Mouse (Mus musculus) midbrain, embryonic 14.5 days (tissue): Measurements from ENCODE around the gene Frmd6. TPM values are rescaled to one million over a fixed set of nuclear protein-coding genes. Genes with fewer than 3 reads are reported as not detected.

ENCODE experiments used
- ATAC-seq: fragments of 200-750 bp; cut with Nextera tagmentation; 2 replicates; pipeline ENCODE4 v1.8.0; 2017; ENCODE audit warnings: moderate number of reproducible peaks, moderate library complexity; ENCODE audit not compliant: low FRiP score, low TSS enrichment
- DNase-seq: peaks from one replicate; pipeline ENCODE4 v3.0.0-alpha.2; 2015
- H3K27ac ChIP-seq: fragments of 300-500 bp; sonication (generic); replicated peaks from 2 replicates; pipeline ENCODE4 v1.5.1; 2014; ENCODE audit warnings: mild to moderate bottlenecking, low read depth, low read length, moderate library complexity
- H3K27me3 ChIP-seq: fragments of 300-500 bp; sonication (generic); 2 replicates; pipeline ENCODE4 v1.6.1; 2014; ENCODE audit warnings: low read length, control low read depth, mixed read lengths; ENCODE audit not compliant: control insufficient read depth, insufficient read depth
- H3K36me3 ChIP-seq: fragments of 300-500 bp; sonication (generic); 2 replicates; pipeline ENCODE4 v1.6.1; 2014; ENCODE audit warnings: low read length, control low read depth; ENCODE audit not compliant: control insufficient read depth, insufficient read depth
- H3K4me1 ChIP-seq: fragments of 300-500 bp; sonication (generic); 2 replicates; pipeline ENCODE4 v1.6.1; 2014; ENCODE audit warnings: mild to moderate bottlenecking, antibody characterized with exemption, low read length, control low read depth; ENCODE audit not compliant: control insufficient read depth, insufficient read depth
- H3K4me2 ChIP-seq: fragments of 300-500 bp; sonication (generic); 2 replicates; pipeline ENCODE4 v1.6.1; 2014; ENCODE audit warnings: mild to moderate bottlenecking, low read length, moderate library complexity
- H3K4me3 ChIP-seq: fragments of 300-500 bp; sonication (generic); replicated peaks from 2 replicates; pipeline ENCODE4 v1.5.1; 2014; ENCODE audit warnings: low read depth, low read length
- H3K9ac ChIP-seq: fragments of 300-500 bp; sonication (generic); replicated peaks from 2 replicates; pipeline ENCODE4 v1.6.1; 2014; ENCODE audit warnings: mild to moderate bottlenecking, low read length, moderate library complexity
- H3K9me3 ChIP-seq: fragments of 300-500 bp; sonication (generic); 2 replicates; pipeline ENCODE4 v1.6.1; 2016; ENCODE audit warnings: low read length, control low read depth, mixed read lengths; ENCODE audit not compliant: control insufficient read depth
- WGBS: fragments of 180-500 bp; shearing (Covaris S2); extraction: QIAGEN DNeasy Blood & Tissue Kit; methylation state at CpG from one replicate; pipeline ENCODE4 v1.1.7; 2014; 5-methylcytosine and 5-hydroxymethylcytosine counted together
- polyA plus RNA-seq: library from polyadenylated mRNA; unstranded; fragments of >200 nt; fragmentation: Nextera tagmentation; extraction: Ambion mirVana; gene quantifications from 2 replicates; pipeline ENCODE4 v1.2.1, GENCODE M21; 2014

Frmd6 gene
- polyA plus RNA-seq, 1 experiment from 2014 or later, result 11.0 TPM

- Histone ChIP-seq H3K36me3 (no peaks in the 10 kb centered on the region), H3K4me3 (no peak overlapping the region), H3K4me1 (no peaks in the 10 kb centered on the region), H3K9me3 (no peaks in the 10 kb centered on the region), H3K4me2 (no peak overlapping the region), H3K27ac (no peak overlapping the region), H3K9ac (no peak overlapping the region), H3K27me3 (no peaks in the 10 kb centered on the region)
- ATAC-seq (no peak), DNase-seq (no peak)
- WGBS, result 45% methylated on average over 7 of the region's 7 CpGs
Observed at GRCm38 (mm10) chr12:70851342-70851960, 26.1 kb downstream of the Frmd6 start.

- DNase-seq (no peak), ATAC-seq (no peak)
- H3K27ac ChIP-seq, result no peak overlapping the region
- no peaks in the 10 kb centered on the region for H3K9me3 ChIP-seq
- H3K9ac ChIP-seq, result no peak overlapping the region
- no peaks in the 10 kb centered on the region for H3K4me1 ChIP-seq
- H3K36me3 ChIP-seq, result no peaks in the 10 kb centered on the region
- WGBS, result 56% methylated on average over 6 of the region's 6 CpGs
- H3K27me3 ChIP-seq, result no peaks in the 10 kb centered on the region
- H3K4me2 ChIP-seq, result no peak overlapping the region
- no peak overlapping the region for H3K4me3 ChIP-seq
Observed at GRCm38 (mm10) chr12:70853026-70853425, 27.7 kb downstream of the Frmd6 start.

DNA sequence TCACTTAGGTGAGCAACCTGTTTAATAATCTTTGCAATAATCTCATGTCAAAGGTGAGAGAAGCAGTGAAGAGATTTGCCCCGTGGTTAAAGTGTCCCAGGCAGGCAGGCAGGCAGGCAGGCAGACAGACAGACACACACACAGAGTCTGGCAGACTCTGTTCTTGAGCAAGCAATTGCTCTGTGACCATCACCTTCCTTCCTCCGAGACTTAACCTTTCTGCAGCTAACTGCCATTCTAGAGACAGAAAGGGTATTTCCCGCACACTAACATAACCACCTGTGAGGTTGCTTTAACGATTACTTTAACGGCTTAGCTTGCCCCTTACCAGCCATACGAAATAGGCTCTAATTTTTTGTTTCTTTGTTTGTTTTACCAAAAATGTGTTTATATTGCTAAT lies 30.4 kb downstream of the Frmd6 start:
- Histone ChIP-seq H3K27ac (no peak overlapping the region), H3K36me3 (no peaks in the 10 kb centered on the region), H3K27me3 (no peaks in the 10 kb centered on the region), H3K4me1 (no peaks in the 10 kb centered on the region), H3K9ac (no peak overlapping the region), H3K4me2 (no peak overlapping the region), H3K4me3 (no peak overlapping the region), H3K9me3 (no peaks in the 10 kb centered on the region)
- no peak for ATAC-seq
- 92% methylated on average over 6 of the region's 6 CpGs for WGBS
- DNase-seq, result no peak

DNA sequence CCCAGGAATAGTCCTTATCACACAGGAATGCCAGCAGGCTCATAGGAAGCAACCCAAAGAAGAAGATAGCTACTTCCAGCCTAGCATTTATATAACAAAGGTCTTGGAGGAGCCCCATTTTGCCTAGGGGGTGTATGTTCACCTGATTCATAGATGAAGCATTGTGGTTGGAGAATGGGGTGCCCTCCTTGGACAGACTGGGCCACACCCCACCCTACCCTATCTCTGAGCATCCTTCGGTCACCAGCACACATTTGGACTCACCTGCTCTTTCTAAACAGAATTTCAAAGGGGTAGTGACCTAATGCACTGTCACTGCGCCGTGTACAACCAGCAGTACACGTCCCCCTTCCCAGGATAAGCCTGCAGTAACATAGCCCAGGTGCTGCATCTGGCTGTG lies 31.5 kb downstream of the Frmd6 start:
- no peak overlapping the region for H3K4me2 ChIP-seq
- H3K4me1 ChIP-seq, result no peaks in the 10 kb centered on the region
- no peak for DNase-seq
- H3K36me3 ChIP-seq, result no peaks in the 10 kb centered on the region
- no peak overlapping the region for H3K27ac ChIP-seq
- H3K9ac ChIP-seq, result no peak overlapping the region
- H3K4me3 ChIP-seq, result no peak overlapping the region
- no peaks in the 10 kb centered on the region for H3K9me3 ChIP-seq
- 95% methylated on average over 4 of the region's 4 CpGs for WGBS
- H3K27me3 ChIP-seq, result no peaks in the 10 kb centered on the region
- ATAC-seq, result no peak

- no peak for ATAC-seq
- H3K4me1 ChIP-seq, result 0 out of 2 replicates have a peak, but pooled peaks cover 5% of the 10 kb centered on the region
- H3K36me3 ChIP-seq, result no peaks in the 10 kb centered on the region
- no peak overlapping the region for H3K27ac ChIP-seq
- 70% methylated on average over 7 of the region's 7 CpGs for WGBS
- H3K4me3 ChIP-seq, result no peak overlapping the region
- no peak for DNase-seq
- H3K27me3 ChIP-seq, result no peaks in the 10 kb centered on the region
- no peaks in the 10 kb centered on the region for H3K9me3 ChIP-seq
- H3K9ac ChIP-seq, result no peak overlapping the region
- no peak overlapping the region for H3K4me2 ChIP-seq
Observed at GRCm38 (mm10) chr12:70863281-70863680, 38.0 kb downstream of the Frmd6 start.

DNA sequence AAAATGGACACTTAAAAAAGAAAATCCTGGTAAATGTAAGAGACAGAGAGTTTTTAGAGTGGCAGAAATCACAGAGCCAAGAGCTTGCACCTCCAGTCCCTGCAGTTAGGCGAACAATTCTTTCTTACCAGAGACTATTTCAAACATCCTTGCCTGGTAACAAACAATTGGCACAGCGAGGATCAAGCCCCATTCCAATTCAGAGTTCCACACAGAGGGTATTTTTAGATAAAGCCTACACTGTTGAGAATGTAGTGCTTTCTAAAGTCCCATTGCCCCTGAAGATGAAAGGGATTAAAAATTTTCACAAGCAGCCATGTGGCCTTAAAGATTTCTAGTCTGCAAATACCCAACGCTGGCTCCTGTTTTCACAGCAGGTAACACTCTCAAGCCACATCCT lies 42.5 kb downstream of the Frmd6 start:
- DNase-seq (peak; percentile 20), ATAC-seq (no peak)
- no peak overlapping the region for H3K4me2 ChIP-seq

GRCm38 (mm10) chr12:70868190-70868987 lies 43.1 kb downstream of the Frmd6 start:
- no peak overlapping the region for H3K27ac ChIP-seq
- no peaks in the 10 kb centered on the region for H3K9me3 ChIP-seq
- H3K36me3 ChIP-seq, result no peaks in the 10 kb centered on the region
- DNase-seq (peak; percentile 19), ATAC-seq (no peak)
- no peaks in the 10 kb centered on the region for H3K27me3 ChIP-seq
- 0 out of 2 replicates have a peak, but pooled peaks cover 8% of the 10 kb centered on the region for H3K4me1 ChIP-seq
- H3K4me2 ChIP-seq, result no peak overlapping the region
- no peak overlapping the region for H3K4me3 ChIP-seq
- 51% methylated on average over 7 of the region's 7 CpGs for WGBS
- no peak overlapping the region for H3K9ac ChIP-seq

More for the DNA sequence above, 42.5 kb downstream of the Frmd6 start:
- H3K27ac ChIP-seq, result no peak overlapping the region
- no peaks in the 10 kb centered on the region for H3K36me3 ChIP-seq
- H3K9ac ChIP-seq, result no peak overlapping the region
- 35% methylated on average over 3 of the region's 3 CpGs for WGBS
- no peaks in the 10 kb centered on the region for H3K27me3 ChIP-seq
- 0 out of 2 replicates have a peak, but pooled peaks cover 8% of the 10 kb centered on the region for H3K4me1 ChIP-seq
- no peaks in the 10 kb centered on the region for H3K9me3 ChIP-seq
- H3K4me3 ChIP-seq, result no peak overlapping the region

- DNase-seq (no peak), ATAC-seq (no peak)
- WGBS, result 77% methylated on average over 9 of the region's 9 CpGs
- Histone ChIP-seq H3K27me3 (no peaks in the 10 kb centered on the region), H3K4me3 (no peak overlapping the region), H3K4me2 (no peak overlapping the region), H3K9me3 (no peaks in the 10 kb centered on the region), H3K27ac (no peak overlapping the region), H3K9ac (no peak overlapping the region), H3K4me1 (0 out of 2 replicates have a peak, but pooled peaks cover 8% of the 10 kb centered on the region), H3K36me3 (no peaks in the 10 kb centered on the region)
Observed at GRCm38 (mm10) chr12:70868988-70869291, 43.6 kb downstream of the Frmd6 start.

DNA sequence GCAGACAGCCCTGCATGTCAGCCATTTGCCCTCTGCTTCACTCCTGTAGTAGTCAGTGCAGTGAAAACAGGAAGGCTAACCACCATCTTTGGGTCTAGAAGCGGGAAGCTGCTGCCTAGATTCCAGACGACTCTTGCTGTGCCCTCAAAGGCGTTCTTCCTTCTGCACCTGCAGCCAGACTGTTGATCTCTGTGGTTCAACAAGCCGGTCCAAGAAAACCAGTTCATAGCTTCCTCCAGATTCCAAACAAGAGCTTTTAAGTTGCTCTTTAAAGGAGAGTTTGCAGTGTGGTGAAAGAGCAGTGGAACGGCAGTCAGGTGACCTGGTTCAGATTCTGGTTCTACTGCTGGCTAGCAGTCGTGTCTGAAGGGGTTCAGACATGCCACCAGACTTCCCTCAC lies 48.2 kb downstream of the Frmd6 start:
- no peak overlapping the region for H3K27ac ChIP-seq
- no peak overlapping the region for H3K4me3 ChIP-seq
- no peaks in the 10 kb centered on the region for H3K9me3 ChIP-seq
- no peak for DNase-seq
- H3K4me2 ChIP-seq, result no peak overlapping the region
- no peak overlapping the region for H3K9ac ChIP-seq
- 0 out of 2 replicates have a peak, but pooled peaks cover under 1% of the 10 kb centered on the region for H3K4me1 ChIP-seq
- H3K27me3 ChIP-seq, result no peaks in the 10 kb centered on the region
- ATAC-seq, result no peak
- H3K36me3 ChIP-seq, result no peaks in the 10 kb centered on the region
- WGBS, result 83% methylated on average over 6 of the region's 6 CpGs
